Mouse (Mus musculus) forebrain, embryonic 15.5 days (tissue): ENCODE data around the gene Papss2. TPM values are rescaled to one million over a fixed set of nuclear protein-coding genes. Genes with fewer than 3 reads are reported as not detected.

ENCODE experiments used
- ATAC-seq: fragments of 200-750 bp; cut with Nextera tagmentation; replicated peaks from 2 replicates; pipeline ENCODE4 v1.8.0; 2017; ENCODE audit warnings: mild to moderate bottlenecking, moderate TSS enrichment, moderate library complexity
- H3K27ac ChIP-seq: fragments of 300-500 bp; sonication (generic); replicated peaks from 2 replicates; pipeline ENCODE4 v1.5.1; 2015; ENCODE audit warnings: mild to moderate bottlenecking, inconsistent platforms
- H3K27me3 ChIP-seq: fragments of 300-500 bp; sonication (generic); 2 replicates; pipeline ENCODE4 v1.6.1; 2015; ENCODE audit warnings: inconsistent platforms
- H3K36me3 ChIP-seq: fragments of 300-500 bp; sonication (generic); 2 replicates; pipeline ENCODE4 v1.6.1; 2015; ENCODE audit warnings: mild to moderate bottlenecking, inconsistent platforms
- H3K4me1 ChIP-seq: fragments of 300-500 bp; sonication (generic); 2 replicates; pipeline ENCODE4 v1.6.1; 2015; ENCODE audit warnings: inconsistent platforms
- H3K4me2 ChIP-seq: fragments of 300-500 bp; sonication (generic); replicated peaks from 2 replicates; pipeline ENCODE4 v1.6.1; 2015; ENCODE audit warnings: mild to moderate bottlenecking, inconsistent platforms
- H3K4me3 ChIP-seq: fragments of 300-500 bp; sonication (generic); 2 replicates; pipeline ENCODE4 v1.5.1; 2015; ENCODE audit warnings: mild to moderate bottlenecking, inconsistent platforms
- H3K9ac ChIP-seq: fragments of 300-500 bp; sonication (generic); replicated peaks from 2 replicates; pipeline ENCODE4 v1.6.1; 2015; ENCODE audit warnings: mild to moderate bottlenecking, inconsistent platforms
- H3K9me3 ChIP-seq: fragments of 300-500 bp; sonication (generic); 2 replicates; pipeline ENCODE4 v1.6.1; 2016; ENCODE audit warnings: inconsistent platforms
- WGBS: fragments of 180-500 bp; shearing (Covaris S2); methylation state at CpG from one replicate; pipeline ENCODE4 v1.1.7; 2015; ENCODE audit warnings: mixed read lengths; 5-methylcytosine and 5-hydroxymethylcytosine counted together
- polyA plus RNA-seq: library from polyadenylated mRNA; unstranded; fragments of >200 nt; fragmentation: Nextera tagmentation; extraction: Ambion mirVana; gene quantifications from 2 replicates; pipeline ENCODE4 v1.2.1, GENCODE M21; 2015

Gene Papss2
- polyA plus RNA-seq, 1 experiment from 2014 or later = 0.74 TPM

DNA sequence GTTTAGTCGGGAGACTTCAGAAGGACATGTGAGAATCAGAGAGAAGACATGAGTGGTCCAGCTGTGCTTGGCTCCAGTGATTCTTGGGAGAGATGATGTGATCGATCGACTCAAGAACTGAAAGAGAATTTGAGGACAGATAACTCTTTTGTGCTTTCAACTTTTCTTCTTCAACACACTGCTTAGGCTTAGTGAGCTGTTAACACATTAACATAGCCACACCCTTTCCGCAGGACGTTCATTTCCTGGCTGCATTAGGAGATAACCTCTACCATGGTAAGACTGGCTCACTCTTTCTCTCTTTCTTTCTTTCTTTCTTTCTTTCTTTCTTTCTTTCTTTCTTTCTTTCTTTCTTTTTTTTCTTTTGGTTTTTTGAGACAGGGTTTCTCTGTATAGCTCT, 25.9 kb upstream of the Papss2 start:
- Histone ChIP-seq H3K4me3 (no peak overlapping the region), H3K4me2 (no peak overlapping the region), H3K4me1 (no peaks in the 10 kb centered on the region), H3K27me3 (no peaks in the 10 kb centered on the region), H3K36me3 (no peaks in the 10 kb centered on the region), H3K9me3 (no peaks in the 10 kb centered on the region), H3K9ac (no peak overlapping the region), H3K27ac (no peak overlapping the region)
- no peak for ATAC-seq
- WGBS = 88% methylated on average over 5 of the region's 5 CpGs

DNA sequence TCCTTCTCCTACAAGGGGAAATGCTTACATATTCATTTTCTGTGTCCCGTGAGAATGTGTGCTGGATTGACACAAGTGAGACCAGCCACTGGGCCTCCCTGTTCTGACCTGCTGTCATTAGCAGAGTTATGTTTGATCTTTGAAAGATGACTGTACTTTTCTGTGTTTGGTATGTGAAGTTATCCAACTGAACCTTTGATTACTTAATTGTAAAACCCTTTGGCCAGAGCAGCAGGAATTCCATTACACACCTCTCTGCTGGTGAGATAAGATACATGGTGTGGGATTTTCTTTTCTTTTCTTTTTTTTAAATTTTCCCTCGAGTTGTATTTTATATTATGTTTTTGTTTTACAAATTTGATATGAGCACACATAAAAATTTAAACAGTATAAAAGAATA, 23.4 kb upstream of the Papss2 start:
- H3K4me3 ChIP-seq = no peak overlapping the region
- WGBS = 71% methylated on average over 2 of the region's 2 CpGs
- no peak overlapping the region for H3K4me2 ChIP-seq
- no peaks in the 10 kb centered on the region for H3K9me3 ChIP-seq
- H3K4me1 ChIP-seq = no peaks in the 10 kb centered on the region
- H3K9ac ChIP-seq = no peak overlapping the region
- H3K36me3 ChIP-seq = no peaks in the 10 kb centered on the region
- H3K27me3 ChIP-seq = no peaks in the 10 kb centered on the region
- ATAC-seq = no peak
- no peak overlapping the region for H3K27ac ChIP-seq

DNA sequence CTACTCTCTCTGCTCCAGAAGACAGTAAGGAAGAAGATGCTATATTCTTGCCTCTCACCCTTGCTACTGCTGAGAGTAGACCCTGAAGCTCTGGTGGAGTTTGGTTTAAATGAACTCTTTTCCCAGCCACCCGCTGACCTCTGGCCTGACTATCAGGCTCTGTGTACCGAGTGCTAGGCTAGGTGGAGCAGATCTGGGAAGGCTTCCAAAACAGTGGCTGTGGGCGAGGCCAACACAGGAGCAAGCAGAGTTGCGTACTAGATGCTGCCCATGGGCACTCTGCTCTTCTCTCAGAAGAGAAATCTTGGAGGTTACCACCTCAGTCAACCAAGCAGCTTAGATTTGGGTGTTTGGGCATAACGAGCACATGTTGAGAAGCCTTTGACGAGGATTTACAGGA, 22.3 kb upstream of the Papss2 start:
- Histone ChIP-seq H3K4me1 (no peaks in the 10 kb centered on the region), H3K27me3 (no peaks in the 10 kb centered on the region), H3K27ac (no peak overlapping the region), H3K36me3 (no peaks in the 10 kb centered on the region), H3K9ac (no peak overlapping the region), H3K9me3 (no peaks in the 10 kb centered on the region), H3K4me3 (no peak overlapping the region), H3K4me2 (no peak overlapping the region)
- 89% methylated on average over 6 of the region's 6 CpGs for WGBS
- no peak for ATAC-seq

DNA sequence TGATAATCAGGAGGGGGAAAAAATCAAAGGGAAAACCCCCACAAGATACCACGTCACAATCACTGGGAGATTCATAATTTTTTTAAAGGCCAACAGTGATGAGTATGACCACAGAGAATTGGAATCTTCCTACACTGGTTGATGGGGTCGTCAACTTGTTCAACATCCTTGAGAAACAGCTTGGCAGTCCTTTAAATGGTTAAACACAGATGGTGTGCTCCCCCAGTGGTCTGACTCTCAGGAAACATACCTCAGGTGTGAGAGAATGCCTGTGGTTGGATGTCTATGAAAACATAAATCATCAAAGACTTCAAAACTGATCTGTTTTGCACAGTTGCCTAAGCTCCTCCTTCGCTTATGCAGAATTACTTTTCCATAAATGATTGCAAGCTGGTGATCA, 20.7 kb upstream of the Papss2 start:
- H3K4me3 ChIP-seq = no peak overlapping the region
- no peak for ATAC-seq
- 88% methylated on average over 3 of the region's 3 CpGs for WGBS

DNA sequence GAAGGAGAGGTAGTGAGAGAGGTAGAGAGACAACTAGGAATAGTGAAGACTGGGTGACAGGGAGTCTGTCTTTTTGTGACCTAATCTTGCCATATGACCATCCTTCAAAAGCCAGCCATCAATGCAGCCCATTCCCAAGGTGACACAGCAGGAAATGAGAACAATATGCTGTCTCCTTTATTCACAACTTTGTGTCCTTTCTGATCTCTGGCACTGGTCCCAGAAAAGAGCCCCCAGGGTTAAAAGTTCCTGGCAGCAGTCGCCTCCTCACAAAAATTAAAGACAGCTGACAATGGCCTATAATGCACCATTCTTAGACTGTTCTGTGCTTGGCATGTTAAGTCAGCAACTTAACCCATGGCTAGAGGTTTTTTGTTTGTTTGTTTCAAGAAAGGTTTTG, 17.8 kb upstream of the Papss2 start:
- Histone ChIP-seq H3K4me2 (no peak overlapping the region), H3K9ac (no peak overlapping the region), H3K27me3 (no peaks in the 10 kb centered on the region), H3K4me3 (no peak overlapping the region), H3K9me3 (no peaks in the 10 kb centered on the region), H3K27ac (no peak overlapping the region), H3K36me3 (no peaks in the 10 kb centered on the region), H3K4me1 (no peaks in the 10 kb centered on the region)
- ATAC-seq = no peak
- WGBS = 31% methylated on average over 1 of the region's 1 CpGs

More for the DNA sequence above, 20.7 kb upstream of the Papss2 start:
- H3K27me3 ChIP-seq = no peaks in the 10 kb centered on the region
- H3K27ac ChIP-seq = no peak overlapping the region
- no peaks in the 10 kb centered on the region for H3K4me1 ChIP-seq
- H3K9ac ChIP-seq = no peak overlapping the region
- H3K36me3 ChIP-seq = no peaks in the 10 kb centered on the region
- H3K4me2 ChIP-seq = no peak overlapping the region
- no peaks in the 10 kb centered on the region for H3K9me3 ChIP-seq

DNA sequence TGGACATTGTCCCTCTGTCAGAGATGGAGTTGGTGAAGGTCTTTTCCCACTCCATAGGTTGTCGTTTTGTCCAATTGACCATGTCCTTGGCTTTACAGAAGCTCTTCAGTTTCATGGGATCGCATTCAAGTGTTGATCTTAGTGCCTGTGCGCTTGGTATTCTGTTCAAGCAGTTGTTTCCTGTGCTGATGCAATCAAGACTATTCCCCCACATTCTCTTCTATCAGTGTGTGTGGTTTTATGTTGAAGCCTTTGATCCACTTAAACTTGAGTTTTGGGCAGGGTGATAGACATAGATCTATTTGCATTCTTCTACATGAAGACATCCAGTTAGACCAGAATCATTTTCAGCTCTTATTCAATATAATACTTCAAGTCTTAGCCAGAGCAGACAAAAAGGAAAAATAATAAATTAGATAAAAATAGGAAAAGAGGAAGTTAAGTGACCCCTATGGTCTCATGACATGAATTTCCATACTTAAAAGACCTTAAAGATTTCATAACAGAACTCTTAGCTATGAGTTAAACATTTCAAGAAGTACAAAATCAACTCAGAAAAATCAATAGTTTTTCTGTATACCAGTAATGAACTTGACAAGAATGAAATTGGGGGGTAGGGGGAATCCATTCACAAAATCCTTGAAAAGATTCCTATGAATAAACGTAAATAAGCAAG, 12.4 kb upstream of the Papss2 start:
- Histone ChIP-seq H3K27me3 (no peaks in the 10 kb centered on the region), H3K4me1 (no peaks in the 10 kb centered on the region), H3K9me3 (no peaks in the 10 kb centered on the region), H3K4me3 (no peak overlapping the region), H3K36me3 (no peaks in the 10 kb centered on the region), H3K4me2 (no peak overlapping the region), H3K27ac (no peak overlapping the region), H3K9ac (no peak overlapping the region)
- ATAC-seq = no peak
- 88% methylated on average over 4 of the region's 4 CpGs for WGBS

DNA sequence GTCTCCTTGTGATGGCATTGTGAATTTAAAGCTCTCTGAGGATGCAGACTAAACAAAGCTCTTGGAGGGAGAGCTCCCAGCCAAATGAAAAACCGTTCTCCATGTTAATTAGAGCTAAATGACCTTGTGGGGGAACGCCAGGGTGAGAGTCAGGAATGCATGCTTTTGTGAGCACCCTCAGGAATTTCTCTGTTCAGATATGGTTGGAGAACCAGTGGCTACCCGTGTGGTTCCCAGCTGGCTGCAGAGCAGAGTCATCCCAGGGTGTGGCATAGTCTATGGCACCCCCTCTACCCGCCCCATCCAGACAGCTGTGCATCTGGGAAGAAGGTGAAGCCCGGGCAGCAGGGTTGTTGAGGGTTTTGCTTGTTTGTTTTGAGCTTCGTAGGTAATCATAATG, 7.9 kb upstream of the Papss2 start:
- H3K4me1 ChIP-seq = no peaks in the 10 kb centered on the region
- WGBS = 44% methylated on average over 6 of the region's 6 CpGs
- no peaks in the 10 kb centered on the region for H3K9me3 ChIP-seq
- H3K4me2 ChIP-seq = no peak overlapping the region
- ATAC-seq = no peak
- H3K27me3 ChIP-seq = no peaks in the 10 kb centered on the region
- H3K27ac ChIP-seq = no peak overlapping the region
- H3K36me3 ChIP-seq = no peaks in the 10 kb centered on the region
- H3K4me3 ChIP-seq = no peak overlapping the region
- no peak overlapping the region for H3K9ac ChIP-seq

DNA sequence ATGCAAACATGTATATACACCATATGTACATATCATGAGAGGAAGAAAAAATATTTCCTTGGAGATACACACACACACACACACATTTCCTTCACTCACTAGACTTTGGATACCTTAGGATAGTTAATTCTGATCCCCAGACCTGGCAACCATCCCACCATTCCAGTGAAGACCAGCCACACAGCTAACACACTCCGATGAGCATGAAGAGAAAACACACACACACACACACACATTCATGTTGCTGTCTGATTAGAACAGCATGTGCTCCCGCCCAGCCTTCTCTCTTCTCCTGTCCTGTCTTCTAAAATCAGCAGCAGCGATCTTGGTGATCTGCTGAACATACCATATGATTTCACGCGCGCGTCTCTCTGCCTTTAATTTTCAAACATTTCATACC, 2.8 kb upstream of the Papss2 start:
- H3K27ac ChIP-seq = no peak overlapping the region
- 95% methylated on average over 7 of the region's 7 CpGs for WGBS
- H3K36me3 ChIP-seq = no peaks in the 10 kb centered on the region
- H3K27me3 ChIP-seq = peaks cover 9% of the 10 kb centered on the region; the same call in 1 of the 2 replicates
- ATAC-seq = no peak
- H3K4me1 ChIP-seq = peaks cover 10% of the 10 kb centered on the region
- H3K9ac ChIP-seq = no peak overlapping the region
- H3K9me3 ChIP-seq = no peaks in the 10 kb centered on the region
- H3K4me2 ChIP-seq = no peak overlapping the region
- H3K4me3 ChIP-seq = no peak overlapping the region

DNA sequence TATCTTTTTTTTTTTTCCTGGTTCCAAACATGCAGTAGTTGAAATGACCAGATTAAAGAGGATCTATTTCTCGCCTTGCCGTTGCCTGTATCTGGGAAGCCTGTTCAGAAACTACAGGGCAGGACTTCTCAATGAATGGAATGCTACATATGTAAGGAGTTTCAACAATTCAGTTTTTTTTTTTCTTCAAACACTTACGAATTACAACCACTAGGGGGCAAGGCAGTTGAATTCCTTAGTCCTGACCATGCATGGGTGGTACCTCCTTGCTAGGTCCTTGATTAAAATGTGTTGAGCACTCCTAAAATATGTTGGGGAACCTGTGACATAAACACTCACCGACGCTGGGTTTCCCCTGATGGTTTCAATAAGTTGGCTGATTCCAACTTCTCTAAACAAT, 1.7 kb upstream of the Papss2 start:
- no peak overlapping the region for H3K27ac ChIP-seq
- peaks cover 9% of the 10 kb centered on the region; the same call in 1 of the 2 replicates for H3K27me3 ChIP-seq
- WGBS = 81% methylated on average over 5 of the region's 5 CpGs
- no peak overlapping the region for H3K4me3 ChIP-seq
- no peak for ATAC-seq
- H3K4me1 ChIP-seq = peaks cover 10% of the 10 kb centered on the region
- H3K9ac ChIP-seq = no peak overlapping the region
- no peaks in the 10 kb centered on the region for H3K9me3 ChIP-seq
- no peaks in the 10 kb centered on the region for H3K36me3 ChIP-seq
- no peak overlapping the region for H3K4me2 ChIP-seq

DNA sequence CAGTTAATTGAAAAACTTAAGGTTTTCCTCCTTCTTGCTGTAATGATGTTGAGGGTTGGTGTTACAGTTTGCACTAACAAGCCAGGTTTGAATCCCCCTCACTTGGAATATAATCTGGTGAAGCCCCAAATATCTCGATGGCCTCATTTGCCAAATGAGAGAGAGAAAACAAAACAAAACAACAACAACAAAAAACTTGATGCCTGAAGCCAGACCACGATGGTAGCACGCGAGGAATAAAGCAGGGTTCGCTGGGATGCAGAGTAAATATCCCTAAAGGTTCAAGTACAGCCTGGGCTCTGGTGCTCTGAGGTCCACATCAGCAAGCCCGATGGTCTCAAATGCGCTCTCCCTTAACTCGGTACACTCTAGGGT, 472 bp upstream of the Papss2 start:
- peaks cover 9% of the 10 kb centered on the region; the same call in 1 of the 2 replicates for H3K27me3 ChIP-seq
- 19% methylated on average over 8 of the region's 8 CpGs for WGBS
- peak overlapping the region; percentile 75 for H3K4me2 ChIP-seq
- peaks cover 10% of the 10 kb centered on the region for H3K4me1 ChIP-seq
- peak overlapping the region; percentile 44 for H3K4me3 ChIP-seq
- peak overlapping the region; percentile 37 for H3K9ac ChIP-seq
- H3K9me3 ChIP-seq = no peaks in the 10 kb centered on the region
- no peak overlapping the region for H3K27ac ChIP-seq
- no peak for ATAC-seq
- H3K36me3 ChIP-seq = no peaks in the 10 kb centered on the region

DNA sequence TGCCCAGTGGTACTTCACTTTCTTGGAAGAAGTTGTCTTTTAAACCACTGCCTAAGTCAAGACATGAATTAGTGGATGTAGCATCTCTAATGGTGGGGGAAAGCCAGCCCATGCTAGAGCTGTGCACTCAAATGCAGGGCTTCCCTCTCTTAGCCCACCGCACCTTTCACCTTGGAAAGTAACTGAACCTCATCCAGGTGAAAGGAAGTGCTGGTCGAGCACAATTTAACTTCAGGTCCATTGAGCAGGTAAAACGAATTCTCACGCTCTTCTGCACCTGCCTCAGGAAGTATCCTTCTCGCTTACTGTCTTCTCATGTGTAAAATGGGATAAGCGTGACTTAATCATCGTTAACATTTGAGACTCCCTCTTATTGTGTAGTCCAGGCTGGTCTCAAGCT, 3.4 kb downstream of the Papss2 start:
- peaks cover 9% of the 10 kb centered on the region; the same call in 1 of the 2 replicates for H3K27me3 ChIP-seq
- 48% methylated on average over 7 of the region's 7 CpGs for WGBS
- ATAC-seq = no peak

DNA sequence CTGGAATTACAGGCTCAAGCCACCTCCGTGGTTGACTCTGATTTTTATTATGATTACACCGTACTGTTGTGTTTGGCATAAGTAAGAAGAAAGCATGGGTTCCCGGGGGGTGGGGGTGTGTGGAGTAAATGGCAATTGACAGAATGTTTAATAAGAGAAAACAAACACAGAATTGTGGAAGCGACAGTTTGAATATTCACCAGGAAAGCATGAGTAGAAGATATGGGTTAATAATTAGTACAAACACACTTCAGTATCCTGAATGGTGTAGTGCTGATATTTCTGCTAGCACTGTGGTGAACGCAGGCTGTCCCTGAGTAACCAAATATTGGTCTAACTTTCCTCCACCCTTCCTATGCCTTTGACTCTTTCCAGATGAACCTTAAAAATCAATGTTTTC, 3.8 kb downstream of the Papss2 start:
- H3K4me2 ChIP-seq = no peak overlapping the region
- H3K4me1 ChIP-seq = peaks cover 10% of the 10 kb centered on the region
- no peaks in the 10 kb centered on the region for H3K36me3 ChIP-seq
- ATAC-seq = no peak
- peaks cover 9% of the 10 kb centered on the region; the same call in 1 of the 2 replicates for H3K27me3 ChIP-seq
- H3K9ac ChIP-seq = no peak overlapping the region
- H3K27ac ChIP-seq = no peak overlapping the region
- H3K9me3 ChIP-seq = no peaks in the 10 kb centered on the region
- 67% methylated on average over 5 of the region's 5 CpGs for WGBS
- no peak overlapping the region for H3K4me3 ChIP-seq

More for the DNA sequence above, 3.4 kb downstream of the Papss2 start:
- Histone ChIP-seq H3K27ac (no peak overlapping the region), H3K4me2 (no peak overlapping the region), H3K36me3 (no peaks in the 10 kb centered on the region), H3K4me3 (no peak overlapping the region), H3K9ac (no peak overlapping the region), H3K4me1 (peaks cover 10% of the 10 kb centered on the region), H3K9me3 (no peaks in the 10 kb centered on the region)
